Mouse (Mus musculus): ENCODE results near the gene 1700029J07Rik. TPM values are rescaled to one million over a fixed set of nuclear protein-coding genes. Genes with fewer than 3 reads are reported as not detected.

The 1700029J07Rik gene
- polyA plus RNA-seq, 1 experiment, result 1.2 TPM

GRCm38 (mm10) chr8:45975837-45976468 is 901 bp upstream of the 1700029J07Rik start:
- TF ChIP-seq CTCF (IDR thresholded peaks at IDR 0.05; ENCODE audit: insufficient read depth, low read length), result no peak
- no peak for TF ChIP-seq POLR2A (IDR thresholded peaks at IDR 0.05; ENCODE audit: borderline replicate concordance, extremely low read depth, low read depth, low read length)
- no peaks in the 10 kb centered on the region for H3K4me1 ChIP-seq (ENCODE audit: control insufficient read depth, insufficient read depth, low read length)
- no peak for DNase-seq
- peak overlapping the region; percentile 89 for H3K4me3 ChIP-seq (replicated peaks; ENCODE audit: extremely low read depth, low read depth, low read length)
- WGBS, result 33% methylated on average over 11 of the region's 11 CpGs

- WGBS, result 70% methylated on average over 8 of the region's 8 CpGs
- no peaks in the 10 kb centered on the region for H3K4me1 ChIP-seq (ENCODE audit: control insufficient read depth, insufficient read depth, low read length)
- TF ChIP-seq POLR2A (IDR thresholded peaks at IDR 0.05; ENCODE audit: borderline replicate concordance, extremely low read depth, low read depth, low read length) (no peak), CTCF (IDR thresholded peaks at IDR 0.05; ENCODE audit: insufficient read depth, low read length) (no peak)
- no peak overlapping the region for H3K4me3 ChIP-seq (replicated peaks; ENCODE audit: extremely low read depth, low read depth, low read length)
- no peak for DNase-seq
These were observed 1.0 kb downstream of the 1700029J07Rik start for GRCm38 (mm10) chr8:45973988-45974505.

DNA sequence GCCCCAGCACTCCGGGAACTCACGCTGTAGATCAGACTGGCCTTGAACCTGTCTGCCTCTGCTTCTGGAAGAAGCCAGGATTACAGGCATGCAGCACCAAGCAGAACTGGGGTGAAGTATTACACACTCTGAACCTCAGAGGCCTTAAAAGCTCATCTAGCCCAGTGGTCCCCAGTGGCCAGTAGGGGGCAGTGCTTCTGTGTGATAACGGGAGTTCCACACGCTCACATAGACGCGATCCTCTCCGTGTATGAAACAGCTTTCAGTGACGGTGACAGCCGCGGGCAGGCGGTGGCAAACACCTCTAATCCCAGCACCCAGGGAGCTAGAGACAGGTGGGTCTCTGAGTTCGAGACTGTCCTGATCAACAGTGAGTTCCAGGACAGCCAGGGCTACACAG is 4.2 kb downstream of the 1700029J07Rik start:
- Histone ChIP-seq H3K4me3 (replicated peaks; ENCODE audit: extremely low read depth, low read depth, low read length) (no peak overlapping the region), H3K4me1 (ENCODE audit: control insufficient read depth, insufficient read depth, low read length) (no peaks in the 10 kb centered on the region)
- no peak for DNase-seq
- 94% methylated on average over 12 of the region's 12 CpGs for WGBS
- no peak for TF ChIP-seq POLR2A (IDR thresholded peaks at IDR 0.05; ENCODE audit: borderline replicate concordance, extremely low read depth, low read depth, low read length)
- peak; percentile 16; the same call in 1 of the 2 replicates for TF ChIP-seq CTCF (IDR thresholded peaks at IDR 0.05; ENCODE audit: insufficient read depth, low read length)

DNA sequence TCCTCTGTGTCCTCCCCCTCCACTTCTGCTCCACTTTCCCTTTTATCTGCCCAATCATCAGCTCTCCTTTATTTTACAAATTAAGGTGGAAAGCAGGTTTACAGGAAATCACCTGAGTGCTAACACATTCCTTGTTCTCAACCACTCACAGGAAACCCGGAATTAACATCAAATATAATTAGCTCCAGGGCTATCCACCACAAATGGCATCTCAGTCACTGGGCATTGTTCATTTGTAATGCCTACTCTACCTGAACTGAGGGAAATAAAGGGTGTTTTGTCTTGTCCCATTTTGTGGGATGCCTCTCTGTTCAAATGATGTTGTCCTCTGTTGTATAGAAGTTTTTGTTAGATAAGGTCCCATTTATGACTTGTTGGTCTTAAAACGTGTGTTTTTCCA is 24.4 kb downstream of the 1700029J07Rik start:
- Histone ChIP-seq H3K4me1 (ENCODE audit: control insufficient read depth, insufficient read depth, low read length) (no peaks in the 10 kb centered on the region), H3K4me3 (replicated peaks; ENCODE audit: extremely low read depth, low read depth, low read length) (no peak overlapping the region)
- TF ChIP-seq POLR2A (IDR thresholded peaks at IDR 0.05; ENCODE audit: borderline replicate concordance, extremely low read depth, low read depth, low read length) (no peak), CTCF (IDR thresholded peaks at IDR 0.05; ENCODE audit: insufficient read depth, low read length) (no peak)
- DNase-seq, result no peak
- 69% methylated on average over 2 of the region's 2 CpGs for WGBS

GRCm38 (mm10) chr8:45946283-45946682 is 28.8 kb downstream of the 1700029J07Rik start:
- H3K4me1 ChIP-seq (ENCODE audit: control insufficient read depth, insufficient read depth, low read length), result no peaks in the 10 kb centered on the region
- H3K4me3 ChIP-seq (replicated peaks; ENCODE audit: extremely low read depth, low read depth, low read length), result no peak overlapping the region
- TF ChIP-seq POLR2A (IDR thresholded peaks at IDR 0.05; ENCODE audit: borderline replicate concordance, extremely low read depth, low read depth, low read length), result no peak
- no peak for TF ChIP-seq CTCF (IDR thresholded peaks at IDR 0.05; ENCODE audit: insufficient read depth, low read length)
- 90% methylated on average over 4 of the region's 4 CpGs for WGBS
- DNase-seq, result no peak

DNA sequence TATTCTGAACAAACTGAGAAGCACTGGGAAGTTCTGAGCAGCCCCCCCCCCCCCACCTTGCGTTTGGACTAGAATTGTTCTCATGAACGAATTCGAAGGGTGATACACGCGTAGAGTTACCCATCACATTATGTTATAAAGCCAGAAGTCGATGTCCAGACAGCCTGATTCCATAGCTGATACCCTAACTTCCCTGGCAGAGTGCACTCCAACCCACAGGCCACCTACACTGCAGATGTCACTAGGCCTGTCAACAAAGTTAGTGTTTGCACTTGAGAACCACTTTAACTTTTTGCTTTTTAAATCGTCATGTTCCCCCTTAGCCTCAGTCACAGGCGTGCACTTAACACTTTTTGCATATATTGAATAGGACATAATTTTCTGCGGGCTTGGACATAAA is 38.1 kb downstream of the 1700029J07Rik start:
- no peak for DNase-seq
- Histone ChIP-seq H3K4me3 (replicated peaks; ENCODE audit: extremely low read depth, low read depth, low read length) (no peak overlapping the region), H3K4me1 (ENCODE audit: control insufficient read depth, insufficient read depth, low read length) (no peaks in the 10 kb centered on the region)
- 77% methylated on average over 9 of the region's 9 CpGs for WGBS
- no peak for TF ChIP-seq CTCF (IDR thresholded peaks at IDR 0.05; ENCODE audit: insufficient read depth, low read length)
- TF ChIP-seq POLR2A (IDR thresholded peaks at IDR 0.05; ENCODE audit: borderline replicate concordance, extremely low read depth, low read depth, low read length), result no peak

DNA sequence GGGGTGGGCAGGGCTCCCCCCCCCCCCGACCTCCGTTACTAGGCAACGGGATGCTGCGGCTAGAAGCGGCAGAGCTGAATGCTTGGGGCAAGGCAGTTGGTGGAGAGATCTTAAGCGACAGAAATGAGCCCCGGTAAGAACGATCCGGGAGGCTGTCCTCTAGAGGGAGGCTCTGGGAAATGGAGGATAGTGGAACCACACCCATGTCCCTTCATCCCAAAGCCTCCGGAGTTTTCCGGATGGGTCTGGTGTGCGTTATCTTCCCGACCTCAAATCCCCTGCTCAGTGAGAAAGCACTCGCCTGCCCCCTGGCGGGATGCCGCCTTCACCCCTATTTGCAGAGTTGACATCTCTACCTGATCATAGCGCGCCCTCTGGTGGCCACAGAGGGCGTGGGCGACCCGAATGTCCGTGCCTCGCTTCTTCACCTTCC is 40.5 kb downstream of the 1700029J07Rik start, which contains the start of gene Ccdc110:
TSS of gene Ccdc110 (plus strand) at position 38 of the 433 bp plus-strand sequence.
- H3K4me3 ChIP-seq (replicated peaks; ENCODE audit: extremely low read depth, low read depth, low read length), result no peak within 1 kb of the TSS
- H3K4me1 ChIP-seq (ENCODE audit: control insufficient read depth, insufficient read depth, low read length), result no peaks in the 10 kb centered on the region
- TF ChIP-seq CTCF (IDR thresholded peaks at IDR 0.05; ENCODE audit: insufficient read depth, low read length) (peak; percentile 98), POLR2A (IDR thresholded peaks at IDR 0.05; ENCODE audit: borderline replicate concordance, extremely low read depth, low read depth, low read length) (no peak)
- DNase-seq, result peak; percentile 94
- 2% methylated on average over 23 of the region's 23 CpGs for WGBS

- H3K4me3 ChIP-seq (replicated peaks; ENCODE audit: extremely low read depth, low read depth, low read length), result no peak overlapping the region
- TF ChIP-seq POLR2A (IDR thresholded peaks at IDR 0.05; ENCODE audit: borderline replicate concordance, extremely low read depth, low read depth, low read length) (no peak), CTCF (IDR thresholded peaks at IDR 0.05; ENCODE audit: insufficient read depth, low read length) (no peak)
- 87% methylated on average over 7 of the region's 7 CpGs for WGBS
- H3K4me1 ChIP-seq (ENCODE audit: control insufficient read depth, insufficient read depth, low read length), result no peaks in the 10 kb centered on the region
- no peak for DNase-seq
These were observed 52.9 kb downstream of the 1700029J07Rik start for GRCm38 (mm10) chr8:45922116-45922515.

- DNase-seq, result no peak
- Histone ChIP-seq H3K4me1 (ENCODE audit: control insufficient read depth, insufficient read depth, low read length) (no peaks in the 10 kb centered on the region), H3K4me3 (replicated peaks; ENCODE audit: extremely low read depth, low read depth, low read length) (no peak overlapping the region)
- TF ChIP-seq POLR2A (IDR thresholded peaks at IDR 0.05; ENCODE audit: borderline replicate concordance, extremely low read depth, low read depth, low read length) (no peak), CTCF (IDR thresholded peaks at IDR 0.05; ENCODE audit: insufficient read depth, low read length) (no peak)
- 92% methylated on average over 7 of the region's 7 CpGs for WGBS
These were observed 54.7 kb downstream of the 1700029J07Rik start for GRCm38 (mm10) chr8:45920392-45920791.

DNA sequence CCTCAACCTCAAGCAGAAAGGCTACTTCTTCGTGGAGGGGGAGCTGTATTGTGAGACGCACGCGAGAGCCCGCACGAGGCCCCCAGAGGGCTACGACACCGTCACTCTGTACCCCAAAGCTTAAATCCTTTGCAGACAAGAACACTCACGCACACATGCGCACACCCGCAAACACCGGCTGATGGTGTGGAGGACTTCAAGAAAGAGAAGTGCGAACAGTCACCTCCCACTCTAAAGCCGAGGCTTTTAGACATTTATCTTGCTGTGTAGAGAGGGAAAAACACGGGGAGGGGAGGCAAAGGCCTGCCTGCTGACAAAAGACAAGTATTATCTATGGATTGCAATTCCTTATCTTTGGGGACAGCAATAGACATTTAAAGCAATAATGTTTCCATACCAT is 56.2 kb downstream of the 1700029J07Rik start:
- no peak for DNase-seq
- H3K4me3 ChIP-seq (replicated peaks; ENCODE audit: extremely low read depth, low read depth, low read length), result no peak overlapping the region
- WGBS, result 85% methylated on average over 15 of the region's 15 CpGs
- no peak for TF ChIP-seq CTCF (IDR thresholded peaks at IDR 0.05; ENCODE audit: insufficient read depth, low read length)
- no peak for TF ChIP-seq POLR2A (IDR thresholded peaks at IDR 0.05; ENCODE audit: borderline replicate concordance, extremely low read depth, low read depth, low read length)
- H3K4me1 ChIP-seq (ENCODE audit: control insufficient read depth, insufficient read depth, low read length), result no peaks in the 10 kb centered on the region

All from lung, adult 2 months (tissue).